Mouse (Mus musculus) urinary bladder, postnatal 0 days (tissue): Measurements from ENCODE around the gene Taar7f. TPM values are rescaled to one million over a fixed set of nuclear protein-coding genes. Genes with fewer than 3 reads are reported as not detected.

Source experiments
- polyA plus RNA-seq: library from polyadenylated mRNA; unstranded; fragments of >200 nt; fragmentation: Nextera tagmentation; extraction: Ambion mirVana; gene quantifications from 2 replicates; pipeline ENCODE4 v1.2.1, GENCODE M21; 2015

The Taar7f gene
- not detected in 2 replicates for polyA plus RNA-seq

DNA sequence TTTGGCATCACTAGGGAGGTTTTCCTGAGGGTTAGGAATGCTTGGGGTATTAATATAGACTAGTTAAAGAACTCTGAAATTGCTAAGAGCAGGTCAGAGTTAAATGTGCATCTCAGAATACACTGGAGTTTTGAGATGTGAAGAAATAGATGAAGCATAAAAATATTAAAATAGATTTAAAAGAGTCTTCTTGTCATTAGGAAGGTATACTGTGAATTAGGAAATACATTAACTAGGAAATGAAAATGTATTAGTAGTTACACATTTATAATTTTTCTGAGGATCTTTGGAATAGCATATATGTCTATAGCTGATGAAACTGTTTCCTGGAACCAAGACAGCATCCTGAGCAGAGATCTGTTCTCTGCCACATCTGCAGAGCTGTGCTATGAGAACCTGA is at the start of gene Taar7f:
Taar7f (plus strand) TSS at position 301 of the 400 bp plus-strand sequence.

DNA sequence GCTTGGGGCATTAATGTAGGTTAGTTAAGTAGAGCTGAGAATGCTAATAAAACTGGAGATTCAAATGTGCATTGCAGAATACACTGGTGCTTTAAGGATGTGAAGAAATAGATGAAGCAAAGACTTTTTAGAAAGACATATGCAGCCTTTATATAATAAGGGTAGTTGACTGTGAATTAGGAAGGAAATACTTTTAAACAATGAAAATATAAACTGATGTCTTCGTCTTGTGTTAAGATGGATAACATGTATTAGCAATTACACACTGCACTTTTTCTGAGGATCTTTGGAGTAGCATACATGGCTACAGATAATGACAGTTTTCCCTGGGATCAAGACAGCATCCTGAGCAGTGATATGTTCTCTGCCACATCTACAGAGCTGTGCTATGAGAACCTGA is 49.7 kb upstream of the Taar7f start, which contains the start of gene Taar7b:
Taar7b (plus strand) TSS at position 301 of the 400 bp plus-strand sequence.

DNA sequence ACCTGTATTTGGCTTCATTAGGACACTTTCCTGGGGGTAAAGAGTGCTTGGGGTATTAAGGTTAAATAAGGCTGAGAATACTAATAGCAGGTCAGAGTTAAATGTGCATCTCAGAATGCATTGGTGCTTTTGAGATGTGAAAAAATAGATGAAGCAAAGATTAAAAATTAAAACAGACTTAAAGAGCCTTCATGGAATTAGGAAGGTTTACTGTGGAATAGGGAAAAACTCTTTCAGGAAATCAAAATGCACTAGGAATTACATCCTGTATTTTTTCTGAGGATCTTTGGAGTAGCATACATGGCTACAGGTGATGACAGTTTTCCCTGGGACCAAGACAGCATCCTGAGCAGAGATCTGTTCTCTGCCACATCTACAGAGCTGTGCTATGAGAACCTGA is 22.4 kb upstream of the Taar7f start, which contains the start of gene Taar7d:
Taar7d (plus strand) TSS at position 301 of the 400 bp plus-strand sequence.

DNA sequence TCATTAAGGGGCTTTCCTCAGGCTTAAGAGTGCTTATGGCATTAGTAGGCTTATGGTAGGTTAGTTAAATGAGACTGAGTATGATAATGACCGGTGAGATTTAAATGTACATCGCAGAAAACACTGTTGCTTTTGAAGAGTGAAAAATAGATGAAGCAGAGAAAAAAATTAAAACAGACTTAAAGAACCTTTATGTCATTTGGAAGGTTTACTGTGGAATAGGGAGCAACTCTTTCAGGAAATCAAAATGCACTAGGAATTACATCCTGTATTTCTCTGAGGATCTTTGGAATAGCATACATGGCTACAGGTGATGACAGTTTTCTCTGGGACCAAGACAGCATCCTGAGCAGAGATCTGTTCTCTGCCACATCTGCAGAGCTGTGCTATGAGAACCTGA is 12.0 kb upstream of the Taar7f start, which contains the start of gene Taar7e:
Taar7e (plus strand) TSS at position 301 of the 400 bp plus-strand sequence.

GRCm38 (mm10) chr10:24076200-24076599 is 26.9 kb downstream of the Taar7f start, which contains the start of gene Taar8a:
TSS of gene Taar8a (plus strand) at chr10:24076500.

GRCm38 (mm10) chr10:24092194-24092593 is 42.9 kb downstream of the Taar7f start, which contains the start of gene Taar8b:
TSS of gene Taar8b (minus strand) at chr10:24092294.

Other genes starting within 250 kb of the Taar7f start
- 0.19 and 0.26 TPM in 2 replicates for gene Vnn3, start 198.0 kb upstream of the Taar7f start, polyA plus RNA-seq
- 1.3 and 2.5 TPM in 2 replicates for gene Vnn1, start 154.8 kb upstream of the Taar7f start, polyA plus RNA-seq
- gene Taar1, start 129.2 kb upstream of the Taar7f start, polyA plus RNA-seq = not detected in 2 replicates
- gene Taar2, start 110.9 kb upstream of the Taar7f start, polyA plus RNA-seq = not detected in 2 replicates
- gene Taar3, start 100.0 kb upstream of the Taar7f start, polyA plus RNA-seq = not detected in 2 replicates
- gene Taar4, start 89.0 kb upstream of the Taar7f start, polyA plus RNA-seq = not detected in 2 replicates
- gene Taar5, start 78.8 kb upstream of the Taar7f start, polyA plus RNA-seq = not detected in 2 replicates
- not detected in 2 replicates for gene Taar6, start 63.9 kb upstream of the Taar7f start, polyA plus RNA-seq
- not detected in 2 replicates for gene Taar7a, start 56.0 kb upstream of the Taar7f start, polyA plus RNA-seq
- not detected in 2 replicates for gene Taar7b, start 49.6 kb upstream of the Taar7f start, polyA plus RNA-seq
- not detected in 2 replicates for gene Taar7d, start 22.3 kb upstream of the Taar7f start, polyA plus RNA-seq
- not detected in 2 replicates for gene Taar7e, start 11.9 kb upstream of the Taar7f start, polyA plus RNA-seq
- not detected in 2 replicates for gene Taar8a, start 27.0 kb downstream of the Taar7f start, polyA plus RNA-seq
- not detected in 2 replicates for gene Taar8b, start 42.8 kb downstream of the Taar7f start, polyA plus RNA-seq
- gene Taar8c, start 52.4 kb downstream of the Taar7f start, polyA plus RNA-seq = not detected in 2 replicates
- not detected in 2 replicates for gene Taar9, start 60.0 kb downstream of the Taar7f start, polyA plus RNA-seq
- 74.7 and 89.6 TPM in 2 replicates for gene Stx7, start 99.8 kb downstream of the Taar7f start, polyA plus RNA-seq
- 7.4 and 7.9 TPM in 2 replicates for gene Moxd1, start 174.0 kb downstream of the Taar7f start, polyA plus RNA-seq